8 mouse cellular contexts compared by ENCODE assay signal in the genomic region with DNA sequence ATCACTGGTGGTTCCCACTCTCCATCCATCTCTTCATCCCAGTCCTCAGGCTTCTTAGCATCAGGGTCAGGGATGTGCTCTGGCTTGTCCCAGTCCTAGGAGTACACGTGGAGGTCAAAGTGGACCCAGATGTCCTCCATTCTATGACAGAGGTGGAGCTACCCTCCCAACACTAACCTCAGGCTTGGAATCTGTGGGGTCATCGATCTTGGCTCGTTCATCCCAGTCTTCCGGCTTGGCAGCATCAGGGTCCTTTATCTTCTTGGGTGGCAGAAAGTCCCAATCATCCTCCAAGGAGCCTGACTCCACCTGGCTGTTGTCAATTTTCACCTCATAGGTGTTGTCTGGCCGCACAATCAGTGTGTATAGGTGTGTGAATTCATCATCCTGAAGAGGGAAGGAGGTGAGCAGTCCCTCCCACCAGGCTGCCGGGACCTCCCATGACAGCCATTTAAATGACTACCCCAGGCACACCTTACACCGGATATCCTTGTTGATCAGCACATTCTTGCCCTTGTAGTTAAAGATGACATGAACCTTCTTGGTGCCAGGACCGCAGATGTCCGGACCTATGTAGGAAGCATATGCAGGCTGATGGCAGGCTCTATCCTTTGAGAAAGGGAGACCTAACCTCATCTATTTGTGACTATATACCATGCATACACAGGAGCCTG. TPM values are rescaled to one million over a fixed set of nuclear protein-coding genes. Genes with fewer than 3 reads are reported as not detected.
DNase-seq lines count a peak whose midpoint lies in the region; ATAC-seq and TF ChIP-seq lines count a peak whose summit lies in the region.

No protein-coding gene starts in this region.

- H3K27me3 ChIP-seq in heart, adult 2 months (ENCODE audit: control insufficient read depth, insufficient read depth, low read length): no peaks in the 10 kb centered on the region
- no peaks in the 10 kb centered on the region for H3K27me3 ChIP-seq in heart, postnatal 0 days (ENCODE audit: control insufficient read depth, insufficient read depth, low read length)
- H3K27me3 ChIP-seq in liver, postnatal 0 days (ENCODE audit: insufficient read depth, low read length): no peaks in the 10 kb centered on the region

- no peak overlapping the region for H3K9ac ChIP-seq in heart, adult 2 months (ENCODE audit: low read depth, low read length)
- no peak overlapping the region for H3K9ac ChIP-seq in heart, postnatal 0 days (replicated peaks; ENCODE audit: low read depth, low read length)
- peak overlapping the region; percentile 80 for H3K9ac ChIP-seq in liver, postnatal 0 days (replicated peaks)

- ATAC-seq in heart, postnatal 0 days (ENCODE audit: insufficient read depth, low read depth): no peak
- no peak for ATAC-seq in liver, postnatal 0 days

- peak overlapping the region; percentile 5; the same call in 1 of the 2 replicates for H3K27ac ChIP-seq in heart, adult 2 months
- H3K27ac ChIP-seq in heart, postnatal 0 days (ENCODE audit: low read depth): no peak overlapping the region
- no peak overlapping the region for H3K27ac ChIP-seq in liver, postnatal 0 days (ENCODE audit: low read depth)

- H3K79me2 ChIP-seq in heart, adult 2 months (replicated peaks; ENCODE audit: control insufficient read depth, insufficient read depth, low read length): no peaks in the 10 kb centered on the region; the same call in 1 of the 2 replicates

- H3K4me2 ChIP-seq in heart, postnatal 0 days (ENCODE audit: low read depth, low read length): no peak overlapping the region
- H3K4me2 ChIP-seq in liver, postnatal 0 days (ENCODE audit: low read depth, low read length): peak overlapping the region; percentile 88

- intact Hi-C loops in heart, adult 2 months (cut with DNase I): loop anchor here (5.0 kb wide), 1 partner anchor 58 kb away; the partner anchor contains the start of gene Klf1

- TF ChIP-seq EP300 in heart, adult 2 months (IDR thresholded peaks at IDR 0.05; ENCODE audit: insufficient read depth, low read depth, low read length): no peak
- TF ChIP-seq EP300 in heart, postnatal 0 days (IDR thresholded peaks at IDR 0.05; ENCODE audit: low read depth): no peak
- TF ChIP-seq EP300 in liver, postnatal 0 days (IDR thresholded peaks at IDR 0.05; ENCODE audit: low read depth): no peak

- H3K4me1 ChIP-seq in heart, adult 2 months (ENCODE audit: control insufficient read depth, insufficient read depth, low read length): peaks cover 5% of the 10 kb centered on the region
- H3K4me1 ChIP-seq in heart, postnatal 0 days (ENCODE audit: control insufficient read depth, insufficient read depth): peaks cover 21% of the 10 kb centered on the region; the same call in 1 of the 2 replicates
- H3K4me1 ChIP-seq in liver, postnatal 0 days (ENCODE audit: insufficient read depth): peaks cover 33% of the 10 kb centered on the region

- no peak for DNase-seq in heart, adult 2 months
- DNase-seq in heart, adult 9 months (ENCODE audit: low spot score in 2 of 2): no peak
- DNase-seq in ES-CJ7 (ENCODE audit: low read depth, low spot score): peak; percentile 56
- no peak for DNase-seq in heart, postnatal 0 days (ENCODE audit: low spot score)
- DNase-seq in liver, postnatal 0 days: no peak
- DNase-seq in frontal cortex, postnatal 14 days (ENCODE audit: low spot score in 2 of 2): no peak
- DNase-seq in embryo, embryonic 9.5 days (ENCODE audit: extremely low spot score): no peak
- no peak for DNase-seq in layer of hippocampus, postnatal 10 days (ENCODE audit: low spot score in 2 of 2)

- H3K36me3 ChIP-seq in heart, adult 2 months (ENCODE audit: control insufficient read depth, insufficient read depth, low read length): peaks cover 16% of the 10 kb centered on the region
- H3K36me3 ChIP-seq in heart, postnatal 0 days (replicated peaks; ENCODE audit: control insufficient read depth, insufficient read depth, low read length): peaks cover 43% of the 10 kb centered on the region
- H3K36me3 ChIP-seq in liver, postnatal 0 days (replicated peaks; ENCODE audit: insufficient read depth, low read length): peaks cover 43% of the 10 kb centered on the region

- TF ChIP-seq POLR2A in heart, adult 2 months (IDR thresholded peaks at IDR 0.05; ENCODE audit: insufficient read depth, low read depth, low read length): no peak

- WGBS in heart, adult 2 months: 64% methylated on average over 9 of the region's 9 CpGs
- 70% methylated on average over 9 of the region's 9 CpGs for WGBS in heart, postnatal 0 days
- WGBS in liver, postnatal 0 days (ENCODE audit: insufficient replicate concordance): 74% methylated on average over 9 of the region's 9 CpGs

- peak overlapping the region; percentile 100; the same call in 1 of the 2 replicates for H3K4me3 ChIP-seq in heart, adult 2 months
- H3K4me3 ChIP-seq in heart, postnatal 0 days (ENCODE audit: low read depth, low read length): 0 out of 2 replicates have a peak overlapping the region, but pooled peaks have one; percentile 72
- H3K4me3 ChIP-seq in liver, postnatal 0 days (ENCODE audit: low read depth, low read length): peak overlapping the region; percentile 71; the same call in 1 of the 2 replicates

- no peak for TF ChIP-seq CTCF in heart, adult 2 months (IDR thresholded peaks at IDR 0.05)
- TF ChIP-seq CTCF in heart, postnatal 0 days (IDR thresholded peaks at IDR 0.05; ENCODE audit: low read depth): no peak
- no peak for TF ChIP-seq CTCF in liver, postnatal 0 days (IDR thresholded peaks at IDR 0.05; ENCODE audit: low read depth)

- no peaks in the 10 kb centered on the region for H3K9me3 ChIP-seq in heart, postnatal 0 days (replicated peaks; ENCODE audit: control insufficient read depth, low read length)
- no peaks in the 10 kb centered on the region for H3K9me3 ChIP-seq in liver, postnatal 0 days (ENCODE audit: low read length)

RNA-seq across cellular contexts. Expression of gene Calr, which starts 2.2 kb away (rescaled TPM):
- total RNA-seq in heart, adult 2 months (2021): 100 to 1,000 TPM; 352 to 416 TPM
- 154 and 269 TPM in 2 replicates for polyA plus RNA-seq in heart, adult 2 months (2012; rRNA removed)
- total RNA-seq in heart, postnatal 0 days (2014; rRNA removed; ENCODE audit: low replicate concordance): 211 and 235 TPM in 2 replicates
- 201 and 266 TPM in 2 replicates for polyA plus RNA-seq in heart, postnatal 0 days (2015; fragmentation: Nextera tagmentation; extraction: Ambion mirVana)
- 331 and 375 TPM in 2 replicates for polyA plus RNA-seq in liver, postnatal 0 days (2015; fragmentation: Nextera tagmentation; extraction: Ambion mirVana)
- 100 to 1,000 TPM; 444 to 464 TPM for total RNA-seq in layer of hippocampus, postnatal 10 days (2021)

RNA-seq across cellular contexts. Expression of gene Rad23a, which starts 4.1 kb away (rescaled TPM):
- 10 to 100 TPM; 85.1 to 87.6 TPM for total RNA-seq in heart, adult 2 months (2021)
- 77.3 and 101 TPM in 2 replicates for polyA plus RNA-seq in heart, adult 2 months (2012; rRNA removed)
- total RNA-seq in heart, postnatal 0 days (2014; rRNA removed; ENCODE audit: low replicate concordance): 89.2 and 126 TPM in 2 replicates
- 111 and 125 TPM in 2 replicates for polyA plus RNA-seq in heart, postnatal 0 days (2015; fragmentation: Nextera tagmentation; extraction: Ambion mirVana)
- 154 and 164 TPM in 2 replicates for polyA plus RNA-seq in liver, postnatal 0 days (2015; fragmentation: Nextera tagmentation; extraction: Ambion mirVana)
- 10 to 100 TPM; 55.5 to 64.9 TPM for total RNA-seq in layer of hippocampus, postnatal 10 days (2021)

RNA-seq across cellular contexts. Expression of gene Farsa, which starts 12.3 kb away (rescaled TPM):
- 10 to 100 TPM; 21.8 to 24.5 TPM for total RNA-seq in heart, adult 2 months (2021)
- polyA plus RNA-seq in heart, adult 2 months (2012; rRNA removed): 32.5 and 41.4 TPM in 2 replicates
- 38.6 and 40.0 TPM in 2 replicates for total RNA-seq in heart, postnatal 0 days (2014; rRNA removed; ENCODE audit: low replicate concordance)
- polyA plus RNA-seq in heart, postnatal 0 days (2015; fragmentation: Nextera tagmentation; extraction: Ambion mirVana): 36.3 and 38.3 TPM in 2 replicates
- polyA plus RNA-seq in liver, postnatal 0 days (2015; fragmentation: Nextera tagmentation; extraction: Ambion mirVana): 30.3 and 33.6 TPM in 2 replicates
- total RNA-seq in layer of hippocampus, postnatal 10 days (2021): 10 to 100 TPM; 63.2 to 65.0 TPM

RNA-seq across cellular contexts. Expression of gene Gadd45gip1, which starts 13.2 kb away (rescaled TPM):
- total RNA-seq in heart, adult 2 months (2021): 10 to 100 TPM; 27.4 to 29.7 TPM
- 13.4 and 21.2 TPM in 2 replicates for polyA plus RNA-seq in heart, adult 2 months (2012; rRNA removed)
- total RNA-seq in heart, postnatal 0 days (2014; rRNA removed; ENCODE audit: low replicate concordance): 47.1 and 49.8 TPM in 2 replicates
- polyA plus RNA-seq in heart, postnatal 0 days (2015; fragmentation: Nextera tagmentation; extraction: Ambion mirVana): 48.1 and 50.0 TPM in 2 replicates
- 31.9 and 34.9 TPM in 2 replicates for polyA plus RNA-seq in liver, postnatal 0 days (2015; fragmentation: Nextera tagmentation; extraction: Ambion mirVana)
- total RNA-seq in layer of hippocampus, postnatal 10 days (2021): 10 to 100 TPM; 18.6 to 19.8 TPM

RNA-seq across cellular contexts. Expression of gene Dand5, which starts 21.9 kb away (rescaled TPM):
- 10 to 100 TPM; 11.2 to 12.3 TPM for total RNA-seq in heart, adult 2 months (2021)
- 6.1 and 7.6 TPM in 2 replicates for polyA plus RNA-seq in heart, adult 2 months (2012; rRNA removed)
- total RNA-seq in heart, postnatal 0 days (2014; rRNA removed; ENCODE audit: low replicate concordance): 2.1 and 15.4 TPM in 2 replicates
- polyA plus RNA-seq in heart, postnatal 0 days (2015; fragmentation: Nextera tagmentation; extraction: Ambion mirVana): 6.2 and 8.0 TPM in 2 replicates
- 2.4 and 2.5 TPM in 2 replicates for polyA plus RNA-seq in liver, postnatal 0 days (2015; fragmentation: Nextera tagmentation; extraction: Ambion mirVana)
- 1 to 10 TPM; 6.7 to 7.4 TPM for total RNA-seq in layer of hippocampus, postnatal 10 days (2021)
